Mouse (Mus musculus): ENCODE data around the gene Mvp. TPM values are rescaled to one million over a fixed set of nuclear protein-coding genes. Genes with fewer than 3 reads are reported as not detected.
A peak's percentile ranks its signal among the peaks of the same experiment; 100 is the strongest.

Gene Mvp
- total and polyA plus RNA-seq, 3 experiments: 115 to 172 (median 145) TPM

DNA sequence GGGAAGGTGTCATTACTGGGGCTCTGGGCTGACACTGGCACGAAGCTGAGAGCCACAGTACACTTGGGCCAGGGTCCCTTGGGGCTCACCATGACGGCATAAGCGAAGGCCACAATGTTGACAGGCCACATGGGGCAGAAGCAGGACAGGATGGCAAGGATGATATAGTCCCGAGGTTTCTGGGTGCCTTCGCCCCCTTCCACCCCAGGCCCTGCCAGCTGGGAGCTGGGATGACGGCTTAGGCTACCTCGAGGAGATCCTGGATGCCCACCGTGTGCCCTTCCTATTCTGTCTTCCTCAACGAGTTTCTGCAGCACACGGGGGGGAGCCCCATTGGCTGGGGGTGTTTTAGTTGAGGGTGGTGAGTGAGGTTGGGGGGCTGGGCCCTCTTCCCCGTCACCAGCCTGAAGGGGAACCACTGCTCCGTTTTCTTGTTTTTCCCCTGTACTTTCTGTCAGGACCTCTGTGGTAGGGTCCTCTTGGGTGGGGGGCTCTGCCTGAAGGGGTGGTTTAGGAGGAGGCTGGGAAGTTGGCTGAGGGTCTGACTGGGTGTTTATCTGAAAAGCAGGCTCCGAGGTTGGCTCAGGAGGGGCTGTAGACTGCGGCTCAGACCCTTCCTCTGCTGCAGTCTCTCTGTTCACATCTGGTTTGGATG lies 5.0 kb upstream of the Mvp start:
- DNase-seq: no peak

DNA sequence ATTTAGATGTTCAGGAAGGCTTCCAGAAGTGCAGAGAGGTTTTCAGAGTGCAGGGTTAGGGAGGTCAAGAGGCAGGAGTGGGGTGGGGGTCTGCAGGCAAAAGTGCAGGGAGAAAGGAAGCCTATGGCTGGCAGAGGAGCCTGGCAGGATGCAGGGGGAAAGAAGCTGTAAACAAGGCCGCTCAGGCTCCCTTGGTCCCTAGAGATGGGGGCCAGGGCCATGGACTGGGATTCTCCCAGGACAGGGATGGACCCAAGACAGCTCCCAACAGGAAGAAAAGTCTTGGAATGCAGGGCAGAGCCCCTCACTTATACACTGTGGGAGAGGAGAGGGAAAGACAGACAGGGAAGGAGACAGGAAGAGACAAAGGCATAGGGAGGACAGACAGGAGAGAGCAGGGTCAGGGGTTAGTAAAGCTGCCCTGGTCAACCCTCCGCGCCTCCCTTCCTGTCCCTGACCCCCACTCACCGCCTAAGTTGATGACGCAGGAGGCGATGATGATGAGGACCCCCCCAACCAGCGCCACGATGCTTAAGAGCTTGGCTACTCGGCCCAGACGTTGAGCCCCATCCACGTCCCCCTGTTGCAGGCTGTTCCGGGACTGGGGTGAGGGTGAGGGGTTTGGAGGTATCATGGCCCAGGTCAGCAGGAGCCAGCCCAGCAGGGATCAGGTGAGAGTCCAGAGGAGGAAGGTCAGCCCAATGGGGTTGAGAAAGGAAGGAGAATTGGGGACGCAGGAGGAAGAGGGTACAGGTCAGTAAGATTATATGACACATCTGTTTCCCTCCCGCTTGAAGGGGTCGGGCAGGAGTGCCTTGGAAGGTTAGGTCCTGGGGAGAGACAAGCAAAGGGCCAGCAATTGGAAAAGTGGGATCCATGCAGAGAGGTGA lies 4.2 kb upstream of the Mvp start:
- DNase-seq: no peak

DNA sequence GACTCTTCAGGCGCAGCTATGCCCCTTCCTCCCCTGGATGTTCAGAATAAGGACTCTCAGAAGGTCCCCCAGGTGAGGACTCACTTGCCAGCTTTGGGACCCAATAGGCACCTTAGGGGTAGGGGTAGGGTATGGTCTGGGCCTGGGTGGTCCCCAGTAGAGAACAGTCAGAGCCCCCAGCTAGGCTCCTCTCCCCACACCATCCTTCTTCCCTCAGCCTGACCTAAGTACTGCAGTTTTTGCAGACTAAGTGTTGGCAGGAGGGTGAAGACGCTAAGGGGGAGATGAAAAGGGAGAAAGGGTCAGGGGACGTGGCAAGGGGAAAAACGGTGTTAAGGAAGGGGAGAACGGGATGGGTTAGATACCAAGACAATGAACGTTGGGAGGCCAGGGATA lies 3.5 kb upstream of the Mvp start:
- no peak for DNase-seq

DNA sequence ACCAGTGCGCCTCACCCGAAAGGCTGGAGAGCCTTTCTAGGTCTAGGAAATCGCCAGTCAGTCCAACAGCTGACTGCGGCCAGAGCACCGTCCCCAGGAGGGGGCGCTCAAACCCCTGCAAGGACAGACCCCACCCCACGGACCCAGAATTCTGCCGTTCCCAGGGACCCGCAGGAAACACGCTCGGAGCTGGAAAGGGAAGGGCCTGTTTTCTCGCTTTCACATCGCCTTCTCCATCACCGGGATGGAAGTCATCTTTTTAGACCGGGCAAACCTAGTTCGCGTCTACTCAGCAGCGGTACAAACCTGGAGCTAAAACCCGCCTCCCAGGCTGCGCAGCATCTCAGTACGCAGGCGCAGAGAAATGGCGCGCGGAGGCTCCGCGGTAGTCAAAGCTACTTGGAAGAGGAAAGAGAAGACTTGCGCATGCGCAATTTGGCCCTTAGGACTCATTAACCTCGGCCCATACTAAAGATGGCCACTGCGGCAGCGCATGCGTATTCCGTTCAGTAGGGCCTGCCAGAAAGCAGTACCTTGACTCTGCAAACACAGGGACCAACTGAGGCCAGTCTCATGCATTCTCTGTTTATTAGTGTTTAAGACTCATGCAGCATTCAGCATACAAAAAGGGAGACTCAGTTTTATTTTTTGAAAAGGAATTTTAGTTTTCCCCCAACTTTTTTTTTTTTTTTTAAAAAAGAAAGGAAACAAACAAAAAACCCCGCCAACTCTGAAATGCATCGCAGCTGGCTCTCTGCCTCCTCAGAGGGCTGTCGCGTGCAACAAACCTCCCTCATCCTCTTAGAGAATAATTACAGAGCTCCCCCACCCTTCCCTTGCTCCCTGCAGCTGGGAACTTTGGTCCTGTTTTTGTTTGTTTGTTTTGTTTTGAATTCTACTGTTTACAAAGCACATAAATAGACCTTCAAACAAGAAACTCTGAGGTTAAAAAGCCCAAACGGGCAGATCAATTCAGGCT lies 2.8 kb upstream of the Mvp start, which contains the start of gene Pagr1a:
Pagr1a (minus strand) TSS at position 382 of the 979 bp plus-strand sequence.
- peak; percentile 96 for DNase-seq

DNA sequence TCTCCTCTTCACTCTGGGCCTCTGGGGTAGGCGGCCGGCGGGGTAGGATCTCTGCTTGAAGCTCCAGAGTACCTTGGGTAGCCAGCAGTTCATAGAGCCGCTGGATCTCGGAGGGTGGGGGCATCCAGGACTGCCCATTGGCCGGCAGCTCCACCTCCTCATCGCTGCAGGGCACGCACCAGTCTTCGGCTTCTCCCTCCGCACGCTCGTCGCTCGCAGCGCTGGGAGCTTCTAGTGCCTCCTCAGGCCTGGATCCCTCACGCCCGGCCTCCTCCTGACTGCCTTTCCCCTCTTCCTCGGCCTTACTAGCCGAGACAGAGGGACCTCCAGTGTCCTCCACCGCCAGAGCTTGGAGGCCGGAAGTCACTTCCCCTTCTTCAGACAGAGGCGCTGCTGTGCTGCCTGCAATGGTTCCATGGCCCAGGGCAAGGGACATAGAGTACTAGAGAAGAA lies 2.1 kb upstream of the Mvp start:
- peak; percentile 88 for DNase-seq

DNA sequence TGATC lies 1.9 kb upstream of the Mvp start, which contains the start of gene Pagr1b:
Pagr1b (minus strand) TSS at position 4 of the 5 bp plus-strand sequence.
- no peak for DNase-seq

DNA sequence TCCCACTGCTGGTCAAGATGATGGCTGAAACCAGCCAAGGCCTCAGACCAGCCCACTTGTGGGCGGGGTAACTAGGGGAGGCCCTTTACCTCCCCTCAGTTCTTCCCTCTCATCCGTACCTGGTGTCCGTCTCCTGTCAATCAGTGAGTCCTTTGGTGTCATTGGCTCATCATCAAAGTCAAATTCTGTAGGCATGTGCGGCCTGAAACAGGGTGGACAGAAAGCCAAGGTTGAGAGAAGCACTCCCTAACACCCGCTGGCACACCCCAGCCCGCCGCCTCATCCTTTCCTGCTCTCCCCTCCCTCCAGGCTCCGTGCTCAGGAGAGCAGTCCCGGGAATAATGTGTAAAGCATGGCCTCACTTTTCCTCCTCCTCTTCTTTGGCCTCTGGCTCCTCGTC lies 1.7 kb upstream of the Mvp start:
- DNase-seq: peak; percentile 74

DNA sequence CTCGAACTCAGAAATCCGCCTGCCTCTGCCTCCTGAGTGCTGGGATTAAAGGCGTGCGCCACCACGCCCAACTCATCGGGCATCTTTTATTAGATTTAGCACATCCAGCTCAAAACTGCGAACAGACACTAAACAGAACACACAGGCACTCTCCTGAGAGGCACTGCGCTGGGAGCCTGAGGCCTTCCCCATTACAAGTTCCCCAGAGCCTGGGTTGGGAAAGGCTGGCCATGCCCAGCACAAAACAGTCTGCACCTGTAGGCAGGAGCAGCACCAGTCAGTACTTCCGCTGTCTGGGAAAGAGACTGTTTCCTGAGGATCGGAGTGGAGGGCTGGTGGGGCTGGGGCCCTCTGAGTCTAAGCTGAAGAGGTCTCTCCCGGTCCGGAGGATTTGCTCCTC lies 572 bp upstream of the Mvp start:
- no peak for DNase-seq

DNA sequence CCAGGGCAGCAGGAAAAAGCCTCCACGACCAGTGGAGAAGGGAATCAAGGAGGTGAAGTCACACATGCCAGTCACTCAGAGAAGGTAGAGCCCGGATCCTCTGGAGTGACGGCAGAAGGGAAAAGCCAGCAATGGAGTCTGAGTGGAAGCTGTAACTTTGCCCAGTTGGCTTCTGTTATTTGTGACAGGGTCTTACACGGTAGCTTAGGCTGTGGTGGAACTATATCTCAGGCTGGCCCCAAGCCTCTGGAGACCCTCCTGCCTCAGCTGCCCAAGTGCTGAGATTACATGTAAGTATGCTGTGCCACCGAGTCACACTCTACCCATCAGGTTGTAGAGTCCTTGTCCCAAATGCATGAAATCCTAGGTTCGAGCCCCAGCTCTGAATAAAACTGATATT lies 1.0 kb downstream of the Mvp start:
- DNase-seq: no peak

DNA sequence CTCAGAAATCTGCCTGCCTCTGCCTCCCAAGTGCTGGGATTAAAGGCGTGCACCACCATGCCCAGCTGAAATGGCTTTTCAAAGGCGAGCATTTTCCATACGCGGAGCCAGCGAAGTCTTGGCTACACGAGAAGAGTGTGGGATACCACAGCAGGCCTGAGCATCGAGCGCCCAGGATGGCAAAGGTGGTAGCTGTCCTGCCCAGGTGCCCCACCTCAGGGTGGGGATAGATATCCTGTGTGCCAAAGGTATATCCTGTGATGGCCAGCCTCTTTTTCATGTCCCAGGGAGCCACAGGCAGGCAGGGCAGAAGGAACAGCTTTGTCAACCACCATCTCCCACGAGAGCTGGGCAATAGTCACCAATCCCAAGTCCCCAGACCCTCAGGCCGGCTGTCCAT lies 1.6 kb downstream of the Mvp start:
- DNase-seq: no peak

DNA sequence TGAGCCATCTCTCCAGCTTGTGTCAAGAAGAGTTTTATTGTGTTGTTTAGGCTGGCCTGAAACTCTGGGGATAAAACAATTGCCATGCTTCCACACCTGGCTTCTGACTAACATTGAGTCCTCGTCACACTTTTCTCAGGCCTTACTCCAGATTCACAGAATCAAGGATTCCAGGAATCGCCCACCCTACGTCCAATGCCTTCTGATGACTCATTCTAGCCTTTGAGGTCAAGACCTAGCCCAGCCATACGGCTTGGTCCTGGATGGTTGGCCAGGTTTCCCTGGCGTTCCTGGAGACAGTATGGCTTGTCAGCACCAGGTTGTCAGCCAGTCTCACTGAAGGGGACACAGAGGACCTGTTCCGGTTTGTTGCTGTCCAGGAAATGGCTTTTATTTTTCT lies 2.0 kb downstream of the Mvp start:
- DNase-seq: peak; percentile 68

DNA sequence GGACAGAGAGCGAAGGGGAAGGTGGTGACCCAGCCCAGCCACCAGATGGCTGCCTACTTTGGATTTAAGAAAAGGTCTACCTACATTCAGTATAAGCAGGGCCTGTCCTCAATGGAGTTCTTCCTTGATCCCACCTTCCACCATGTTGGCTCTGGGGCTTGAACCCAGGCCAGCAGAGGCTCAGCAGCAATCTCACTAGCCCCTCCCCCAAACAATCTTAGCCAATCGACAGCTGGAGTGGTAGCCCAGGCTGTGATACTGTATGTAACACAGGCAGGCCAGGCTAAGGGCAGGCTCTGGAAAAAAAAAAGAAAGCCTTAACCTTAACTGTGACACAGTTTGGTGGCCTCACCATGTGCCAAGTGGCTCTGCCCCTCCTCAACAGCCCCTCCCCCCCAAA lies 2.7 kb downstream of the Mvp start:
- no peak for DNase-seq

DNA sequence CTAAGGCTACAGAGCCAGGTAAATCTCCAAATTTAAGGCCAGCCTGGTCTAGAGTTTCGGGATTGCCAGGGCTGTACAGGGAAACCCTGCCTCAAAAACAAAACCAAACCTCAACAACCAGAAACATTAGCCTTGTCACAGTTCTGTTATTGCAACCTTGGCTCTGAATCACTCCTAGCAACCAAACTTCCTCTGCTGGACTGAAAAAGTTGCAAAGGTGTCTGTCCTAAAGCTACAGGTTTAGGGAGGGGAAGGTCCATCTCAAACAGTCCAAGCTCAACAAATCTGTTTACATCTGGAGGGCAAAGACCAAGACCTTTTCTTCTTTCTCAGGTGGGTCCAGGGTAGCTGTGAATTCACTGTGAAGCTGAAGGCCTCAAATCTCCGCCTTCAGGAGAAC lies 3.4 kb downstream of the Mvp start:
- no peak for DNase-seq

DNA sequence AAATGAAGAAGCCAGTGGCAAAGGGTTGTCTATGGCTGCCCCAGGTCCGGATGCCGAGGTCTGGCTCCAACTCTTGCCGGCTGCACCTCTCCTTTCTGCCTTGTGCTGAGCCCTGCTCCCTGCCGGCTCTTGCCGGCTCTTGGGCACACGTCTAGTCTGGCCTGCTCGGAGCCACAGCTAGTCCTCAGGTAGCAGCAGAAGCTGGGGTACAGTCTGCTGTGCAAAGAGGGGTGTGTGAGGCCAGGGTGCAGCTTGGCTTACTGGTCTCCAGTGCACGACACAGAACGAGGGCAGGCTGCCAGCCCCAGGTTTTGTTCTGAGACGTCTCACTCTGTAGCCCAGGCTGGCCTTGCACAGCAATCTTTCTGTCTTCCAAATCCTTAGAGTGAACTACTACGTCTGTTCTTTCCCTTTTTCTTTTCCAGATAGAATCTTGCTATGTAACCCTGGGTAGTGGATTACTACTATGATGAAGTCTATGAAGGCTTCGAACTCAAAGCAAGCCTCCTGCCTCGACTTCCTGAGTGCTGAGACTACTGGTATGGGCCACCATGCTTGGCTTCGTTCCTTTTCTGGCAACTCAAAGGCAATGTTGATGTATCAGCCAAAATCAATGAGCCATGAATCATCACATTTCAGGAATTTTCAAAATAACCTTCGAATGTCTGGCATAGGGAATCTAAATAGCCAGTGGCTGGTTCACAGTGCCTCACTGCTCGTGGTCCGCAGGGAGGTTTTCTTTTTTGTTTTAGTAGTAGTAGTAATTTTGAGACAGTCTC lies 4.9 kb downstream of the Mvp start:
- DNase-seq: no peak

DNA sequence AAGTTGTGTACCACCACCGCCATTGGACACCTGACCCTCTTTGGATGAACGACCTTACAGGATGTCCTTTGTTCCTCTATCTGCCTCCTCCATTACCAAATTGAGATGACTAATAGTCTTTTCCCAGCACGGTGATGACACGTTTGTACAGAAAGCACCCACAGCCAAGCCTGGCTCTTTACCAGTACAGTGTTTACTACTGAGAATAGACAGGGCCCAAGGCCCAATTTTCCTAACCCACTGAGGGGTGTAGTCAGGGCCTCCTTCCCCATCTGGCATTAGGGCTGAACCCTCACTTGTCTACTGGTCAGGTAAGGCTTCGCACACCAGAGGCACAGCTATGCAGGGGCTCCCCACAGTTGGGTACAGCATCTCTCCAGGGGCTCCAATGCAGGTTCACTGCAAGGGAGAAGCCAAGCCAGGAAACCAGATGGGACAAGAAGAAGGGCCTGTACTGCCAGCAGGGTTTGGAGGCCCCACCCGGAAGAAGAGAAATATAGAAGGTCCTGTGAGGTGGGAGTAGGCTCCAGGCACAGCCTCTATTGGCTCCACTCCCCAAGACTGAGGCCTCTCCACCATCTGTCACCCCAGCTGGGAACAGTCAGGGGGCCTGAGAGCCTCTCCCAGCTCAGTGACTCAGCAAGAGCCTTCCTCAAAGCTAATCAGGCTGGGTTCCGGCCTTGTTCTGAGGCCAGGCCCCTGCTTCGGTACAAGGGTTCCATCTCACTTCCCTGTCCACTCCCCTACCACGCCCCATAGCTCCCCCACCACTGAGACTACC lies 6.0 kb downstream of the Mvp start:
- peak; percentile 77 for DNase-seq

DNA sequence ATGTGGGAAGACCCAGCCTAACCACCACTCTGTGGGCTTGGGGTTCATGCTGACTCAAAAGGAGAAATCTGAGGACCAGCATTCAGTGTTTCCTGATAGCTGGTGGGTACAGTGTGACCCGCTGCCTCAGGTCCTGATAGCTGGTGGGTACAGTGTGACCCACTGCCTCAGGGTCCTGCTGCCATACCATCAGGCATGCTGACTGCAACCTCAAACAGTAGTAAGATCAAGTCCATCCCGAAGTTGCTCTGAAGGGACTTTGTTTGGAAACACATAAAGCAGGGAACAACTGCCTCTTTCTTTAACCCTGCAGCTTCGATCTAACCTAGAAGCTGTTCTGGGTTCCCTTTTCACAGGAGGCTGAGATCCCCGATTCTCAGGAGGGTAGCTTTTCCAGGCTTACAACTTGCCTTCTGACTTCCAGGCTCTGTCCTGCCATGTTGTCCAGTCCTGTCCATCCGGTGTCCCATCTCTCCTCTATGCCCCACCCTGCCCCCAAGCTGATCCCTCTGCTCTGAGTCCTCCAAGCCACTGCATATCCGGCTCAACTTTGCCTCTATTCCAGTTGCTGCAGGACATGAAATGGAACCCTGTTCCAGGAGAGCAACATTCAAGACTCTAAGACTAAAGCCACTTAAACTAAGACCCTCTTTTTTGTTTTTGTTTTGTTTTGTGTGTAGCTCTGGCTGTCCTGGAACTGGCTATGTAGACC lies 7.0 kb downstream of the Mvp start:
- no peak for DNase-seq

DNA sequence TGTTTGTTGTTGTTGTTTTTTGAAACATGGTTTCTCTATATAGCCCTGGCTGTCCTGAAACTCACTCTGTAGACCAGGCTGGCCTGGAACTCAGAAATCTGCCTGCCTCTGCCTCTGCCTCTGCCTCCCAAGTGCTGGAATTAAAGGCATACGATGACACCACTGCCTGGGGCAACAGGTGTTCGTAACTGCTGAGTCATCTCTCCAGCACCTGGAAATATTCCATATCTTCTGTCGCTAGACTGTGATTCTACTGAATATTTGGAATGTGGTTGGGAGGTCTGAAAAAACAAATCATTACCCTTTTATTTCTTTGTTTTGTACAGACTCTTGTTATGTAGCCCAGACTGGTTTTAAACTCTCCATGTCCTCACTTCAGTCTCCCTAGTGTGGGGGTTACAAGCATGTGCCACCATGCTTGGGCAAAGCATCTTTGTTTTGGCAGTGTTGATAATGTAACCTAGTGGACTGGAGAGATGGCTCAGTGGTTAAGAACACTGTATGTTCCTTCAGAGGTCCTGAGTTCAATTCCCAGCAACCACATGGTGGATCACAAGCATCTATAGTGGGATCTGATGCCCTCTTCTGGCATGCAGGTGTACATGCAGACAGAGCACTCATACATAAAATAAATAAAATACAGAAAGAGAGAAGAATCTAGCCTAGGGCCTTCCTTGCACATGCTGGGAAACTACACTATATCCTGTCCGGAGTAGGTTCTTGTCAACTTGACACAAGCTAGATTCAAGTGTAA lies 10.1 kb downstream of the Mvp start:
- DNase-seq: no peak

DNA sequence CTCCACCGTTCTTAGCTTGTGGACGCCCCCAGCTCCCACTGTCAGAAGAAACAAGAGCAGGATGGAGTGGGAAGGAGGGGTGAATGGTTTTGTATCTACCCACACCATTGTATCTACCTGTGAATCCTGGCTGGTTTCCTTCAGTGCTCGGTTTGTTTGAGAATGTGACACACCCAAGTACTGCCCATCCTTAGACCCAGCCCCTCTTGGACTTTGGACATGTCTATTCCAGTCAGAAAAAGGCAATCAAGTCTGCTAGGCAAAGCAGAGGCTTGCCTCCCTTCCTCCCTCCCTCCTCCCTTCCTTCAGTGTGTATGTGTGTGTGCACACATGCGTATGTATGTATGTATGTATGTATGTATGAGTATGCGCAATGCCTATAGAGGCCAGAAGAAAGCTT lies 10.8 kb downstream of the Mvp start:
- no peak for DNase-seq

DNA sequence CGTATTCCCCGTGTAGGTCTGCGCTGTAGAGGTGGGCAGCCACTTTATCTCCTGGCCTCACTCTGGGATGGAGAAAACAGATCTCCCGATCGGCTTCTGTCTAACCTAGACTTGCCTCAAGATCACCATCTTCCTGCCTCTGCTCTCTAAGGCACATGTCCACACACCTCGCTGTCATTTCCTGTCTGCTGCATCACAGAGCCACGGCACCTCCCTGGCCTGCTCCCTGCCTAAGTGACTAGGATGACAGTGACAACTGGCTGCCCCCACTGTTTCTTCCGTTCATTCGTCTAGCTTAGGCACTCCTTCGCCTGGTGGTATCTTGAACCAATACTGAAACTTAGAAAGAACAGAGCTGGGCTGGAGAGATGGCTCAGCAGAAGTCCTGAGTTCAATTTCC lies 14.9 kb downstream of the Mvp start:
- no peak for DNase-seq

DNA sequence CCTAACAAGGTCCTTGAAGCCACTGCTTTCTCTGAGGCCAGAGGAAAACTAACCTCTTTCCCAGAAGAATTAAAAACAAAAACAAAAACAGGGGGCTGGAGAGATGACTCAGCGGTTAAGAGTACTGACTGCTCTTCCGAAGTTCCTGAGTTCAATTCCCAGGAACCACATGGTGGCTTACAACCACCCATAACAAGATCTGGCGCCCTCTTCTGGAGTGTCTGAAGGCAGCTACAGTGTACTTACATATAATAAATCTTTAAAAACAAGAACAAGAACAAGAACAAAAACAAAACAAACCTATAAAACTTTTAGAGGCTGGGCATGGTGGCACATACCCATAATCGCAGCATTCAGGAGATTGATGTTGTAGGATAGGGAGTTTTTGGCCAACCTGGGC lies 18.0 kb downstream of the Mvp start:
- no peak for DNase-seq
